ENCODE assay signal across 20 mouse cellular contexts in genomic region chr10:83397336-83397735, GRCm38 (mm10). TPM values are rescaled to one million over a fixed set of nuclear protein-coding genes. Genes with fewer than 3 reads are reported as not detected.
DNase-seq lines count a peak whose midpoint lies in the region; ATAC-seq and TF ChIP-seq lines count a peak whose summit lies in the region.
"Had no signal": no experiment of that assay in that cellular context is flagged by ENCODE, and none has a peak within 500 bp of the region (broad histone marks: within the 10 kb centered on the region; RNA-seq: fewer than 3 reads in every experiment).

No protein-coding gene starts in this region.

- TF ChIP-seq CTCF in liver, postnatal 0 days (IDR thresholded peaks at IDR 0.05; ENCODE audit: low read depth): no peak
- no peak for TF ChIP-seq CTCF in G1E (IDR thresholded peaks at IDR 0.05; ENCODE audit: low read depth, low read length)

- no peaks in the 10 kb centered on the region for H3K4me1 ChIP-seq in liver, embryonic 11.5 days (replicated peaks; ENCODE audit: control insufficient read depth, insufficient read depth, low read length)
- H3K4me1 ChIP-seq in liver, postnatal 0 days (ENCODE audit: insufficient read depth): no peaks in the 10 kb centered on the region
- peaks cover 25% of the 10 kb centered on the region for H3K4me1 ChIP-seq in G1E (ENCODE audit: insufficient read depth, low read depth, low read length)
- no peaks in the 10 kb centered on the region for H3K4me1 ChIP-seq in embryonic facial prominence, embryonic 10.5 days
- H3K4me1 ChIP-seq: embryonic facial prominence, embryonic 12.5 days; forebrain, embryonic 15.5 days; heart, embryonic 13.5 days had no signal

- H3K9me3 ChIP-seq in liver, embryonic 11.5 days (ENCODE audit: control insufficient read depth, low read length): no peaks in the 10 kb centered on the region
- no peaks in the 10 kb centered on the region for H3K9me3 ChIP-seq in liver, postnatal 0 days (ENCODE audit: low read length)
- no peaks in the 10 kb centered on the region for H3K9me3 ChIP-seq in G1E (replicated peaks)
- H3K9me3 ChIP-seq in embryonic facial prominence, embryonic 10.5 days: no peaks in the 10 kb centered on the region
- H3K9me3 ChIP-seq: embryonic facial prominence, embryonic 12.5 days; forebrain, embryonic 15.5 days; heart, embryonic 13.5 days had no signal

- H3K36me3 ChIP-seq in liver, embryonic 11.5 days (ENCODE audit: control insufficient read depth, insufficient read depth, low read length): no peaks in the 10 kb centered on the region; the same call in 1 of the 2 replicates
- no peaks in the 10 kb centered on the region for H3K36me3 ChIP-seq in liver, postnatal 0 days (replicated peaks; ENCODE audit: insufficient read depth, low read length)
- H3K36me3 ChIP-seq in G1E (replicated peaks): peaks cover 15% of the 10 kb centered on the region
- 0 out of 2 replicates have a peak, but pooled peaks cover 5% of the 10 kb centered on the region for H3K36me3 ChIP-seq in embryonic facial prominence, embryonic 10.5 days (replicated peaks)
- no peaks in the 10 kb centered on the region for H3K36me3 ChIP-seq in splenic B cell, adult 2 months (ENCODE audit: control insufficient read depth, insufficient read depth, low read length, poor library complexity, severe bottlenecking)
- H3K36me3 ChIP-seq: embryonic facial prominence, embryonic 12.5 days; forebrain, embryonic 15.5 days; heart, embryonic 13.5 days had no signal

- H3K27me3 ChIP-seq in liver, embryonic 11.5 days (replicated peaks; ENCODE audit: control insufficient read depth, insufficient read depth, low read length): no peaks in the 10 kb centered on the region
- H3K27me3 ChIP-seq in liver, postnatal 0 days (ENCODE audit: insufficient read depth, low read length): no peaks in the 10 kb centered on the region
- no peaks in the 10 kb centered on the region for H3K27me3 ChIP-seq in G1E (ENCODE audit: insufficient read depth, low read length)
- H3K27me3 ChIP-seq in embryonic facial prominence, embryonic 10.5 days (replicated peaks; ENCODE audit: low read depth, poor library complexity, severe bottlenecking): no peaks in the 10 kb centered on the region
- H3K27me3 ChIP-seq in splenic B cell, adult 2 months (ENCODE audit: control insufficient read depth, insufficient read depth, low read length, poor library complexity, severe bottlenecking): no peaks in the 10 kb centered on the region
- H3K27me3 ChIP-seq: embryonic facial prominence, embryonic 12.5 days; forebrain, embryonic 15.5 days; heart, embryonic 13.5 days had no signal

- TF ChIP-seq EP300 in liver, postnatal 0 days (IDR thresholded peaks at IDR 0.05; ENCODE audit: low read depth): no peak

- H3K27ac ChIP-seq in liver, embryonic 11.5 days (ENCODE audit: low read depth, low read length): no peak overlapping the region
- H3K27ac ChIP-seq in liver, postnatal 0 days (ENCODE audit: low read depth): no peak overlapping the region
- H3K27ac ChIP-seq in embryonic facial prominence, embryonic 10.5 days (replicated peaks): no peak overlapping the region
- H3K27ac ChIP-seq: embryonic facial prominence, embryonic 12.5 days; forebrain, embryonic 15.5 days; heart, embryonic 13.5 days; hindbrain, embryonic 14.5 days had no signal

- no peak for ATAC-seq in liver, embryonic 11.5 days (replicated peaks; ENCODE audit: low FRiP score)
- no peak for ATAC-seq in liver, postnatal 0 days
- ATAC-seq in G1E (ENCODE audit: extremely low read depth, insufficient number of reproducible peaks, low FRiP score, poor library complexity, severe bottlenecking): peak; percentile 34; the same call in 1 of the 2 replicates
- ATAC-seq: forebrain, embryonic 15.5 days; intestine, embryonic 16.5 days had no signal

- peak; percentile 17 for DNase-seq in liver, embryonic 11.5 days (ENCODE audit: low spot score)
- no peak for DNase-seq in liver, postnatal 0 days
- peak; percentile 16 for DNase-seq in G1E (ENCODE audit: low spot score)
- peak; percentile 5 for DNase-seq in embryonic facial prominence, embryonic 10.5 days (ENCODE audit: low spot score)
- peak; percentile 10 for DNase-seq in splenic B cell, adult 2 months (ENCODE audit: low read depth, low spot score)
- no peak for DNase-seq in kidney, adult 8-10 months
- DNase-seq in cerebellum, adult 11-12 months: no peak
- no peak for DNase-seq in thymus, adult 18-20 months
- DNase-seq: adrenal gland, adult 8-10 months; adrenal gland, postnatal 36 days; cerebellum, adult 18-20 months; cerebellum, adult 9-11 months; embryo, embryonic 11 days; gastrocnemius, postnatal 36 days; heart, postnatal 4 days had no signal

- H3K9ac ChIP-seq in liver, embryonic 11.5 days (ENCODE audit: low read depth, low read length): no peak overlapping the region
- no peak overlapping the region for H3K9ac ChIP-seq in liver, postnatal 0 days (replicated peaks)
- H3K9ac ChIP-seq: embryonic facial prominence, embryonic 12.5 days; forebrain, embryonic 15.5 days; heart, embryonic 13.5 days; hindbrain, embryonic 14.5 days had no signal

- 77% methylated on average over 2 of the region's 2 CpGs for WGBS in liver, embryonic 11.5 days
- WGBS in liver, postnatal 0 days (ENCODE audit: insufficient replicate concordance): 71% methylated on average over 2 of the region's 2 CpGs
- WGBS in embryonic facial prominence, embryonic 10.5 days: 92% methylated on average over 2 of the region's 2 CpGs

- H3K4me3 ChIP-seq in liver, embryonic 11.5 days (ENCODE audit: low read depth, low read length): no peak overlapping the region
- no peak overlapping the region for H3K4me3 ChIP-seq in liver, postnatal 0 days (ENCODE audit: low read depth, low read length)
- no peak overlapping the region for H3K4me3 ChIP-seq in G1E (ENCODE audit: low read depth, low read length)
- no peak overlapping the region for H3K4me3 ChIP-seq in embryonic facial prominence, embryonic 10.5 days
- H3K4me3 ChIP-seq: embryonic facial prominence, embryonic 12.5 days; forebrain, embryonic 15.5 days; heart, embryonic 13.5 days had no signal

- H3K4me2 ChIP-seq in liver, embryonic 11.5 days: no peak overlapping the region
- no peak overlapping the region for H3K4me2 ChIP-seq in liver, postnatal 0 days (ENCODE audit: low read depth, low read length)
- H3K4me2 ChIP-seq: embryonic facial prominence, embryonic 12.5 days; forebrain, embryonic 15.5 days; heart, embryonic 13.5 days; hindbrain, embryonic 14.5 days had no signal

RNA-seq across cellular contexts. Expression of gene D10Wsu102e, which starts 37.3 kb away (rescaled TPM):
- polyA plus RNA-seq in liver, embryonic 11.5 days (2014; fragmentation: Nextera tagmentation; extraction: Ambion mirVana): 0.79 and 0.81 TPM in 2 replicates
- polyA plus RNA-seq in liver, postnatal 0 days (2015; fragmentation: Nextera tagmentation; extraction: Ambion mirVana): 0.14 and 0.16 TPM in 2 replicates
- total RNA-seq in G1E (2014; fragmentation: Nextera tagmentation) (5.5 TPM in 2 replicates), G1E (2017) (2.0 and 2.3 TPM in 2 replicates)
- 0.54 and 0.67 TPM in 2 replicates for polyA plus RNA-seq in G1E (2012)
- 1.3 TPM in 2 replicates for polyA plus RNA-seq in embryonic facial prominence, embryonic 10.5 days (2016; fragmentation: Nextera tagmentation; extraction: Ambion mirVana)

RNA-seq across cellular contexts. Expression of gene Slc41a2, which starts 59.7 kb away (rescaled TPM):
- polyA plus RNA-seq in liver, embryonic 11.5 days (2014; fragmentation: Nextera tagmentation; extraction: Ambion mirVana): 0.06 and 0.08 TPM in 2 replicates
- polyA plus RNA-seq in liver, postnatal 0 days (2015; fragmentation: Nextera tagmentation; extraction: Ambion mirVana): 0.20 and 0.76 TPM in 2 replicates
- total RNA-seq in G1E (2014; fragmentation: Nextera tagmentation) (not detected in 2 replicates), G1E (2017) (0.05 TPM in 1 of 2 replicates, not detected in the other)
- polyA plus RNA-seq in G1E (2012): not detected in 2 replicates
- polyA plus RNA-seq in embryonic facial prominence, embryonic 10.5 days (2016; fragmentation: Nextera tagmentation; extraction: Ambion mirVana): 0.21 and 0.27 TPM in 2 replicates

Comparison
In these comparisons a context has a peak if more than half of its experiments do, and no peak if none do; other contexts are left out.
1. DNase-seq: peak in liver, embryonic 11.5 days (single experiment), G1E (single experiment), embryonic facial prominence, embryonic 10.5 days (single experiment) and splenic B cell, adult 2 months (single experiment); none in liver, postnatal 0 days (single experiment), kidney, adult 8-10 months (0 of 2), cerebellum, adult 11-12 months (single experiment) and thymus, adult 18-20 months (0 of 2).